Mouse (Mus musculus): ENCODE results near the gene Kirrel2. TPM values are rescaled to one million over a fixed set of nuclear protein-coding genes. Genes with fewer than 3 reads are reported as not detected.
A peak's percentile ranks its signal among the peaks of the same experiment; 100 is the strongest.

Kirrel2 gene
- polyA plus RNA-seq, 1 experiment, result not detected

- Histone ChIP-seq H3K27me3 (ENCODE audit: control insufficient read depth, insufficient read depth, insufficient read length) (peaks cover 8% of the 10 kb centered on the region), H3K4me3 (ENCODE audit: insufficient read depth, poor library complexity, severe bottlenecking) (no peak overlapping the region)
- TF ChIP-seq CTCF (IDR thresholded peaks at IDR 0.05; ENCODE audit: control insufficient read depth, insufficient read depth, insufficient read length) (no peak), USF1 (IDR thresholded peaks at IDR 0.05; ENCODE audit: low read depth) (no peak), MYOD1 (IDR thresholded peaks at IDR 0.05; ENCODE audit: control insufficient read depth, insufficient read length, low read depth) (no peak), FOSL1 (IDR thresholded peaks at IDR 0.05; ENCODE audit: insufficient read depth, low read length, poor library complexity, severe bottlenecking) (no peak), MAX (IDR thresholded peaks at IDR 0.05) (no peak), CEBPB (IDR thresholded peaks at IDR 0.05; ENCODE audit: low read depth) (no peak), MYOG (IDR thresholded peaks at IDR 0.05; ENCODE audit: control insufficient read depth, extremely low read depth, insufficient read length) (no peak)
Measured at GRCm38 (mm10) chr7:30436879-30437278, 20.6 kb downstream of the Kirrel2 start.

GRCm38 (mm10) chr7:30435156-30435555 is 22.3 kb downstream of the Kirrel2 start:
- Histone ChIP-seq H3K79me3 (ENCODE audit: low read depth) (no peaks in the 10 kb centered on the region), H3ac (ENCODE audit: control insufficient read depth, insufficient read length, low read depth) (no peak overlapping the region), H3K27me3 (ENCODE audit: control insufficient read depth, insufficient read depth, insufficient read length) (peaks cover 8% of the 10 kb centered on the region), H3K79me2 (ENCODE audit: control insufficient read depth, insufficient read depth) (no peaks in the 10 kb centered on the region), H3K36me3 (ENCODE audit: control insufficient read depth, insufficient read depth) (no peaks in the 10 kb centered on the region), H3K4me3 (ENCODE audit: insufficient read depth, poor library complexity, severe bottlenecking) (no peak overlapping the region)
- TF ChIP-seq FOSL1 (IDR thresholded peaks at IDR 0.05; ENCODE audit: insufficient read depth, low read length, poor library complexity, severe bottlenecking) (no peak), CEBPB (IDR thresholded peaks at IDR 0.05; ENCODE audit: low read depth) (no peak), USF1 (IDR thresholded peaks at IDR 0.05; ENCODE audit: low read depth) (no peak), CTCF (IDR thresholded peaks at IDR 0.05; ENCODE audit: control insufficient read depth, insufficient read depth, insufficient read length) (no peak), MAX (IDR thresholded peaks at IDR 0.05) (no peak), MYOG (IDR thresholded peaks at IDR 0.05; ENCODE audit: control insufficient read depth, extremely low read depth, insufficient read length) (no peak), MYOD1 (IDR thresholded peaks at IDR 0.05; ENCODE audit: control insufficient read depth, insufficient read length, low read depth) (no peak)

More at GRCm38 (mm10) chr7:30436879-30437278, 20.6 kb downstream of the Kirrel2 start:
- no peaks in the 10 kb centered on the region for H3K36me3 ChIP-seq (ENCODE audit: control insufficient read depth, insufficient read depth)
- H3K79me3 ChIP-seq (ENCODE audit: low read depth), result no peaks in the 10 kb centered on the region
- H3ac ChIP-seq (ENCODE audit: control insufficient read depth, insufficient read length, low read depth), result no peak overlapping the region
- no peaks in the 10 kb centered on the region for H3K79me2 ChIP-seq (ENCODE audit: control insufficient read depth, insufficient read depth)

GRCm38 (mm10) chr7:30434701-30435100 is 22.8 kb downstream of the Kirrel2 start:
- no peaks in the 10 kb centered on the region for H3K79me2 ChIP-seq (ENCODE audit: control insufficient read depth, insufficient read depth)
- no peaks in the 10 kb centered on the region for H3K79me3 ChIP-seq (ENCODE audit: low read depth)
- H3ac ChIP-seq (ENCODE audit: control insufficient read depth, insufficient read length, low read depth), result no peak overlapping the region
- no peaks in the 10 kb centered on the region for H3K36me3 ChIP-seq (ENCODE audit: control insufficient read depth, insufficient read depth)
- H3K4me3 ChIP-seq (ENCODE audit: insufficient read depth, poor library complexity, severe bottlenecking), result no peak overlapping the region
- H3K27me3 ChIP-seq (ENCODE audit: control insufficient read depth, insufficient read depth, insufficient read length), result peaks cover 8% of the 10 kb centered on the region
- TF ChIP-seq FOSL1 (IDR thresholded peaks at IDR 0.05; ENCODE audit: insufficient read depth, low read length, poor library complexity, severe bottlenecking) (no peak), CTCF (IDR thresholded peaks at IDR 0.05; ENCODE audit: control insufficient read depth, insufficient read depth, insufficient read length) (no peak), USF1 (IDR thresholded peaks at IDR 0.05; ENCODE audit: low read depth) (no peak), CEBPB (IDR thresholded peaks at IDR 0.05; ENCODE audit: low read depth) (no peak), MAX (IDR thresholded peaks at IDR 0.05) (no peak), MYOG (IDR thresholded peaks at IDR 0.05; ENCODE audit: control insufficient read depth, extremely low read depth, insufficient read length) (no peak), MYOD1 (IDR thresholded peaks at IDR 0.05; ENCODE audit: control insufficient read depth, insufficient read length, low read depth) (no peak)

- Histone ChIP-seq H3K79me2 (ENCODE audit: control insufficient read depth, insufficient read depth) (no peaks in the 10 kb centered on the region), H3K79me3 (ENCODE audit: low read depth) (no peaks in the 10 kb centered on the region), H3K4me3 (ENCODE audit: insufficient read depth, poor library complexity, severe bottlenecking) (no peak overlapping the region), H3K36me3 (ENCODE audit: control insufficient read depth, insufficient read depth) (no peaks in the 10 kb centered on the region), H3K27me3 (ENCODE audit: control insufficient read depth, insufficient read depth, insufficient read length) (peaks cover 8% of the 10 kb centered on the region), H3ac (ENCODE audit: control insufficient read depth, insufficient read length, low read depth) (no peak overlapping the region)
- no peak for TF ChIP-seq CTCF (IDR thresholded peaks at IDR 0.05; ENCODE audit: control insufficient read depth, insufficient read depth, insufficient read length)
- TF ChIP-seq MAX (IDR thresholded peaks at IDR 0.05), result no peak
- TF ChIP-seq MYOD1 (IDR thresholded peaks at IDR 0.05; ENCODE audit: control insufficient read depth, insufficient read length, low read depth), result no peak
- no peak for TF ChIP-seq FOSL1 (IDR thresholded peaks at IDR 0.05; ENCODE audit: insufficient read depth, low read length, poor library complexity, severe bottlenecking)
- TF ChIP-seq USF1 (IDR thresholded peaks at IDR 0.05; ENCODE audit: low read depth), result no peak
- TF ChIP-seq MYOG (IDR thresholded peaks at IDR 0.05; ENCODE audit: control insufficient read depth, extremely low read depth, insufficient read length), result no peak
- no peak for TF ChIP-seq CEBPB (IDR thresholded peaks at IDR 0.05; ENCODE audit: low read depth)
Measured at GRCm38 (mm10) chr7:30434238-30434637, 23.3 kb downstream of the Kirrel2 start.

- peak; percentile 1 for TF ChIP-seq CTCF (IDR thresholded peaks at IDR 0.05; ENCODE audit: control insufficient read depth, insufficient read depth, insufficient read length)
- TF ChIP-seq MYOD1 (IDR thresholded peaks at IDR 0.05; ENCODE audit: control insufficient read depth, insufficient read length, low read depth), result no peak
- Histone ChIP-seq H3K27me3 (ENCODE audit: control insufficient read depth, insufficient read depth, insufficient read length) (peaks cover 19% of the 10 kb centered on the region), H3K79me2 (ENCODE audit: control insufficient read depth, insufficient read depth) (no peaks in the 10 kb centered on the region), H3K36me3 (ENCODE audit: control insufficient read depth, insufficient read depth) (no peaks in the 10 kb centered on the region), H3K79me3 (ENCODE audit: low read depth) (no peaks in the 10 kb centered on the region), H3ac (ENCODE audit: control insufficient read depth, insufficient read length, low read depth) (no peak overlapping the region), H3K4me3 (ENCODE audit: insufficient read depth, poor library complexity, severe bottlenecking) (no peak overlapping the region)
Measured at GRCm38 (mm10) chr7:30431793-30432192, 25.7 kb downstream of the Kirrel2 start.

- Histone ChIP-seq H3K4me3 (ENCODE audit: insufficient read depth, poor library complexity, severe bottlenecking) (no peak overlapping the region), H3K79me3 (ENCODE audit: low read depth) (no peaks in the 10 kb centered on the region), H3ac (ENCODE audit: control insufficient read depth, insufficient read length, low read depth) (no peak overlapping the region), H3K27me3 (ENCODE audit: control insufficient read depth, insufficient read depth, insufficient read length) (peaks cover 27% of the 10 kb centered on the region), H3K79me2 (ENCODE audit: control insufficient read depth, insufficient read depth) (no peaks in the 10 kb centered on the region), H3K36me3 (ENCODE audit: control insufficient read depth, insufficient read depth) (no peaks in the 10 kb centered on the region)
- TF ChIP-seq USF1 (IDR thresholded peaks at IDR 0.05; ENCODE audit: low read depth) (peak; percentile 31), MAX (IDR thresholded peaks at IDR 0.05) (no peak)
Measured at GRCm38 (mm10) chr7:30430191-30430590, 27.3 kb downstream of the Kirrel2 start.
